Mouse (Mus musculus) intestine, embryonic 14.5 days (tissue): ENCODE measurements around the gene Asf1a. TPM values are rescaled to one million over a fixed set of nuclear protein-coding genes. Genes with fewer than 3 reads are reported as not detected.

Experiments used
- polyA plus RNA-seq: library from polyadenylated mRNA; unstranded; fragments of >200 nt; fragmentation: Nextera tagmentation; extraction: Ambion mirVana; gene quantifications from 2 replicates; pipeline ENCODE4 v1.2.1, GENCODE M21; 2014

Asf1a gene
- polyA plus RNA-seq, 1 experiment from 2014 or later = 104 TPM

Other genes starting within 250 kb of the Asf1a start
- 6.1 and 7.0 TPM in 2 replicates for gene Cep85l, start 216.8 kb upstream of the Asf1a start, polyA plus RNA-seq
- gene Mcm9, start 33.7 kb downstream of the Asf1a start, polyA plus RNA-seq = 13.9 and 14.1 TPM in 2 replicates
- 4.9 and 6.4 TPM in 2 replicates for gene Fam184a, start 154.4 kb downstream of the Asf1a start, polyA plus RNA-seq